In genomic region chr8:92460129-92460953, GRCm38 (mm10) we compare ENCODE assay signal across 8 mouse cellular contexts.
DNase-seq lines count a peak whose midpoint lies in the region; ATAC-seq and TF ChIP-seq lines count a peak whose summit lies in the region.

No protein-coding gene starts in this region.

- peak overlapping the region; percentile 95 for H3K4me2 ChIP-seq in forebrain, embryonic 13.5 days
- H3K4me2 ChIP-seq in midbrain, embryonic 13.5 days (replicated peaks): peak overlapping the region; percentile 76

- no peaks in the 10 kb centered on the region for H3K9me3 ChIP-seq in ES-Bruce4 (replicated peaks; ENCODE audit: control insufficient read depth, insufficient read depth, low read length, poor library complexity, severe bottlenecking)
- 0 out of 2 replicates have a peak, but pooled peaks cover 5% of the 10 kb centered on the region for H3K9me3 ChIP-seq in forebrain, embryonic 13.5 days (replicated peaks)
- peaks cover 4% of the 10 kb centered on the region; the same call in 1 of the 2 replicates for H3K9me3 ChIP-seq in midbrain, embryonic 13.5 days

- TF ChIP-seq EP300 in ES-Bruce4 (IDR thresholded peaks at IDR 0.05; ENCODE audit: insufficient read depth, low read depth, low read length): no peak

- H3K36me3 ChIP-seq in ES-Bruce4 (ENCODE audit: control insufficient read depth, insufficient read depth, low read length, poor library complexity, severe bottlenecking): no peaks in the 10 kb centered on the region
- no peaks in the 10 kb centered on the region for H3K36me3 ChIP-seq in forebrain, embryonic 13.5 days (ENCODE audit: poor library complexity, severe bottlenecking)
- no peaks in the 10 kb centered on the region for H3K36me3 ChIP-seq in midbrain, embryonic 13.5 days

- peak; percentile 86 for ATAC-seq in forebrain, embryonic 13.5 days
- peak; percentile 86 for ATAC-seq in midbrain, embryonic 13.5 days

- 1% methylated on average over 92 of the region's 93 CpGs for WGBS in cerebellum, adult 2 months
- under 1% methylated on average over 84 of the region's 93 CpGs for WGBS in forebrain, embryonic 13.5 days
- under 1% methylated on average over 93 of the region's 93 CpGs for WGBS in midbrain, embryonic 13.5 days

- TF ChIP-seq POLR2A in cerebellum, adult 2 months (IDR thresholded peaks at IDR 0.05; ENCODE audit: borderline replicate concordance, insufficient read depth, low read length): no peak
- TF ChIP-seq POLR2A in ES-Bruce4 (IDR thresholded peaks at IDR 0.05; ENCODE audit: insufficient read depth, low read length): no peak

- no peak overlapping the region for H3K27ac ChIP-seq in cerebellum, adult 2 months (ENCODE audit: insufficient read depth, low read length)
- no peak overlapping the region for H3K27ac ChIP-seq in ES-Bruce4 (ENCODE audit: insufficient read depth, low read length)
- H3K27ac ChIP-seq in forebrain, embryonic 13.5 days: no peak overlapping the region
- H3K27ac ChIP-seq in left cerebral cortex, adult 2 months: no peak overlapping the region
- H3K27ac ChIP-seq in midbrain, embryonic 13.5 days: peak overlapping the region; percentile 66

- H3K4me1 ChIP-seq in cerebellum, adult 2 months (ENCODE audit: control insufficient read depth, insufficient read depth, low read length): no peaks in the 10 kb centered on the region
- H3K4me1 ChIP-seq in ES-Bruce4 (ENCODE audit: control insufficient read depth, insufficient read depth, low read length): no peaks in the 10 kb centered on the region
- H3K4me1 ChIP-seq in forebrain, embryonic 13.5 days: 0 out of 2 replicates have a peak, but pooled peaks cover 10% of the 10 kb centered on the region
- H3K4me1 ChIP-seq in midbrain, embryonic 13.5 days (replicated peaks): peaks cover 12% of the 10 kb centered on the region; the same call in 1 of the 2 replicates

- intact Hi-C loops in left cerebral cortex, adult 2 months (cut with DNase I): no loop called here

- no peaks in the 10 kb centered on the region; the same call in 1 of the 2 replicates for H3K27me3 ChIP-seq in cerebellum, adult 2 months (ENCODE audit: control insufficient read depth, insufficient read depth, low read length)
- H3K27me3 ChIP-seq in ES-Bruce4 (ENCODE audit: control insufficient read depth, insufficient read depth, low read length, poor library complexity, severe bottlenecking): peaks cover 20% of the 10 kb centered on the region
- H3K27me3 ChIP-seq in forebrain, embryonic 13.5 days: peaks cover 79% of the 10 kb centered on the region
- H3K27me3 ChIP-seq in midbrain, embryonic 13.5 days: peaks cover 42% of the 10 kb centered on the region

- no peak for TF ChIP-seq CTCF in cerebellum, adult 2 months (IDR thresholded peaks at IDR 0.05; ENCODE audit: borderline replicate concordance, insufficient read depth, low read depth, low read length)
- TF ChIP-seq CTCF in ES-Bruce4 (IDR thresholded peaks at IDR 0.05; ENCODE audit: low read depth, low read length): no peak
- no peak for TF ChIP-seq CTCF in left cerebral cortex, adult 2 months (IDR thresholded peaks at IDR 0.05)

- peak overlapping the region; percentile 75 for H3K9ac ChIP-seq in ES-Bruce4 (ENCODE audit: low read depth, poor library complexity, severe bottlenecking)
- peak overlapping the region; percentile 68 for H3K9ac ChIP-seq in forebrain, embryonic 13.5 days
- peak overlapping the region; percentile 64 for H3K9ac ChIP-seq in midbrain, embryonic 13.5 days (replicated peaks)

- H3K4me3 ChIP-seq in cerebellum, adult 2 months (replicated peaks; ENCODE audit: insufficient read depth, low read depth, low read length): peak overlapping the region; percentile 26
- peak overlapping the region; percentile 82 for H3K4me3 ChIP-seq in ES-Bruce4 (ENCODE audit: low read depth, low read length)
- peak overlapping the region; percentile 64 for H3K4me3 ChIP-seq in forebrain, embryonic 13.5 days
- peak overlapping the region; percentile 53 for H3K4me3 ChIP-seq in left cerebral cortex, adult 2 months
- peak overlapping the region; percentile 52 for H3K4me3 ChIP-seq in midbrain, embryonic 13.5 days (replicated peaks)

- DNase-seq in cerebellum, adult 2 months: peak; percentile 20
- no peak for DNase-seq in cerebellum, adult 9-10 months
- DNase-seq in left cerebral cortex, adult 2 months (ENCODE audit: extremely low spot score in 1 of 2, low spot score in 2 of 2): peak; percentile 29 to 36
- DNase-seq in spleen, postnatal 14 days (ENCODE audit: low spot score in 2 of 2): no peak
- DNase-seq in gastrocnemius, postnatal 4 days (ENCODE audit: low spot score in 2 of 2): no peak

Comparison
In these comparisons a context has a peak if more than half of its experiments do, and no peak if none do; other contexts are left out.
1. DNase-seq: peak in cerebellum, adult 2 months (2 of 2) and left cerebral cortex, adult 2 months (2 of 2); none in cerebellum, adult 9-10 months (single experiment), spleen, postnatal 14 days (0 of 2) and gastrocnemius, postnatal 4 days (0 of 2).
2. H3K4me3 ChIP-seq: peak in every context shown above with its lines; median percentile 82 in ES-Bruce4; 64 in forebrain, embryonic 13.5 days; 53 in left cerebral cortex, adult 2 months; 52 in midbrain, embryonic 13.5 days; 26 in cerebellum, adult 2 months.
3. Peak in every context shown above with its lines, with median percentiles within 50 percentile points of each other: H3K9ac ChIP-seq.